Mouse (Mus musculus) spleen, adult 2 months (tissue): Measurements from ENCODE around the gene E030018B13Rik.

Source experiments
- CTCF ChIP-seq: fragments of 200-500 bp; IDR thresholded peaks from 2 replicates; pipeline ENCODE4 v1.5.1; 2011; ENCODE audit warnings: mild to moderate bottlenecking, inconsistent platforms; ENCODE audit not compliant: insufficient read depth, insufficient read length, insufficient replicate concordance; ENCODE audit errors: extremely low read depth
- POLR2A ChIP-seq: fragments of 200-500 bp; IDR thresholded peaks from 2 replicates; pipeline ENCODE4 v1.6.1; 2011; ENCODE audit warnings: low read depth, low read length, inconsistent platforms

DNA sequence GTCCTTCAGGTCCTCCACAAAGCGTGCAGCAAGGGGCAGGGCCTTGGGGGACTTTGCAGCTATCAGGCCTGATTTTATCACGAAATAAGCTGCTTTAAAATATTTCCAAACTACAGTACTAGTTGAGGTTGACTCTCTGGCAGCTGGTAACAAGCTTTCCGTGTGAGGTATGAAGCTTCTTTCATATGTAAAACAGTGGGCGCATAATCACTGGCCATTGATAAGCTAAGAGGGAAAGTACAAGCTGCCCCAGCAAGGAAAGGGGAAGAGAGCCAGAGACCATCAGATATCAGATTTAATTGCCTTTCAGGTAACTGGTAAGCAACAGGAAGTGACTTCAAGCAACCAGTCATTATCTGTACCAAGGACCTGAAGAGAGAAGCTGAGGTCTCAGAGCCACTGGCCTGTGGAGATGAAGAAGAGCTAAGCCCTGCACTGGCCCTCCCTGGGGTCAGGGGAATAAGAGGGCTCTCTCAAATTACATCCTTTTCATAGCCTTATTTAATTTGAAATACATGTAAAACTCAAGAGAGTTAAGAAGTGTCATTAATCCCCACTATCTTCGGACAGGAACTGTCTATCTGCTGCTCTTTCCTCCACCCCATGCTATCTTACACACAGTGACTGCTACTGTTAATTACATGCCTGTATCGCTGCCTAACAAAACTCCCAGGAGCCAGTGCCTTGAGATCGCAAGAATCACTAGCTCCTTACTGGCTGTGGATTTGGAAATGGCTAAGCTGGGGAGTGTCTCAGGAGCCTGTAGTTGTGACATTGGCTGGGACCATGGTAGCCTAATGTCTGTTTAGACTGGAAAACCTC, 35.6 kb downstream of the E030018B13Rik start:
- no peak for TF ChIP-seq CTCF
- TF ChIP-seq POLR2A = no peak
